Mouse (Mus musculus): ENCODE data around the gene Spata13.

The Spata13 gene

GRCm38 (mm10) chr14:60639195-60639594 is 5.4 kb downstream of the Spata13 start:
- DNase-seq (ENCODE audit: low read depth): no peak

- DNase-seq (ENCODE audit: low read depth): no peak
Measured at GRCm38 (mm10) chr14:60641120-60641519, 7.3 kb downstream of the Spata13 start.

GRCm38 (mm10) chr14:60642131-60642530 is 8.3 kb downstream of the Spata13 start:
- DNase-seq (ENCODE audit: low read depth): no peak

- DNase-seq (ENCODE audit: low read depth): no peak
Measured at GRCm38 (mm10) chr14:60643098-60643870, 9.5 kb downstream of the Spata13 start.

GRCm38 (mm10) chr14:60646373-60646772 is 12.6 kb downstream of the Spata13 start:
- DNase-seq (ENCODE audit: low read depth): no peak

- DNase-seq (ENCODE audit: low read depth): no peak
Measured at GRCm38 (mm10) chr14:60647885-60648284, 14.1 kb downstream of the Spata13 start.

- DNase-seq (ENCODE audit: low read depth): no peak
Measured at GRCm38 (mm10) chr14:60648956-60649355, 15.2 kb downstream of the Spata13 start.

GRCm38 (mm10) chr14:60653184-60653583 is 19.4 kb downstream of the Spata13 start:
- no peak for DNase-seq (ENCODE audit: low read depth)

- DNase-seq (ENCODE audit: low read depth): no peak
Measured at GRCm38 (mm10) chr14:60653977-60654376, 20.2 kb downstream of the Spata13 start.

- DNase-seq (ENCODE audit: low read depth): no peak
Measured at GRCm38 (mm10) chr14:60654708-60655107, 20.9 kb downstream of the Spata13 start.

GRCm38 (mm10) chr14:60655941-60656700 is 22.3 kb downstream of the Spata13 start:
- DNase-seq (ENCODE audit: low read depth): no peak

GRCm38 (mm10) chr14:60656701-60657085 is 22.9 kb downstream of the Spata13 start:
- DNase-seq (ENCODE audit: low read depth): no peak

- no peak for DNase-seq (ENCODE audit: low read depth)
Measured at GRCm38 (mm10) chr14:60657891-60658290, 24.1 kb downstream of the Spata13 start.

- no peak for DNase-seq (ENCODE audit: low read depth)
Measured at GRCm38 (mm10) chr14:60659498-60659897, 25.7 kb downstream of the Spata13 start.

- DNase-seq (ENCODE audit: low read depth): no peak
Measured at GRCm38 (mm10) chr14:60660591-60660990, 26.8 kb downstream of the Spata13 start.

GRCm38 (mm10) chr14:60661281-60661680 is 27.5 kb downstream of the Spata13 start:
- DNase-seq (ENCODE audit: low read depth): no peak

- no peak for DNase-seq (ENCODE audit: low read depth)
Measured at GRCm38 (mm10) chr14:60663309-60663940, 29.6 kb downstream of the Spata13 start.

GRCm38 (mm10) chr14:60664641-60665040 is 30.8 kb downstream of the Spata13 start:
- no peak for DNase-seq (ENCODE audit: low read depth)

- DNase-seq (ENCODE audit: low read depth): no peak
Measured at GRCm38 (mm10) chr14:60665263-60665662, 31.5 kb downstream of the Spata13 start.

- no peak for DNase-seq (ENCODE audit: low read depth)
Measured at GRCm38 (mm10) chr14:60666252-60666651, 32.5 kb downstream of the Spata13 start.

GRCm38 (mm10) chr14:60670191-60670590 is 36.4 kb downstream of the Spata13 start:
- no peak for DNase-seq (ENCODE audit: low read depth)

GRCm38 (mm10) chr14:60671504-60671903 is 37.7 kb downstream of the Spata13 start:
- no peak for DNase-seq (ENCODE audit: low read depth)

GRCm38 (mm10) chr14:60675697-60676096 is 41.9 kb downstream of the Spata13 start:
- no peak for DNase-seq (ENCODE audit: low read depth)

Measured in 416B (cell line).